In the genomic region with DNA sequence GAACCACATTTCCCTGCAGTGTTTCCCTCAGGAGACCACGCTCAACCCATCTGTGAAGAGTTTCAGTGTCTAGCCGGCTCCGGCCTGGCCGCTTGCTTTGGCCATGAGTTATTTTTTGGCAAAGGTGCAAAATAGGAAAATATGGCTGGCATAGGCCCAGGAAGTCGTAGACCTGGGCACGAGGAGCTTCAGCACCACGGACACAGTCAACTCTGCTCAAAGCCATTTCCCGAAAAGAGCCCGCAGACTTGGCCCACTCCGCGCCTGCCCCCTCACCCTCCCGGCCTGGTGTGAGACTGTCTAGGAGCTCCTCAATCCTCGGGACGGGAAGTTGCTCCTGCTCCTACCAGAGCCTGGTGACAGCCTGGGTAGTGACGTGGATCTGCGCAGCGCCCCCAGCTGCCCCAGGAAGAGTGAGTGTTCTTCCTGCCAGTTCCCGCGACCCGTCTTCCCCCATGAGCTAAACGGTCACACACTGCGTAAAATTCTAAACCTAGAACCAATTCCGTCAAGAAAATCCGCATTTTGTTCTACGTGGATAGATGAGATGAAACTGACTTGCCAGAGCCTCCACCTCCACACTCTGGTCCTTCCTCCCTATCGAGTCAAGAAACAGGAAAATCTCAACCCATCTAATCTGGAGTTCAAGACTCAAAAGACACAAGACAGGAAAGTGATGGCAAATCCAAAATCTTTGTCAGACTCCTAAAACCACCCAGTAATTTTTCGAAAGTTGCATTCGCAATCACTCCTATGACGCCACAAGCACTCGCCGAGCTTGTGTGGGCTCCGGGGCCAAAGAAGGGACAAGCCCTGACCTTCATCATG, we compare ENCODE assay signal across 7 mouse cellular contexts. TPM values are rescaled to one million over a fixed set of nuclear protein-coding genes. Genes with fewer than 3 reads are reported as not detected.
DNase-seq lines count a peak whose midpoint lies in the region; ATAC-seq and TF ChIP-seq lines count a peak whose summit lies in the region.

No protein-coding gene starts in this region.

- TF ChIP-seq CTCF in hindbrain, postnatal 0 days (IDR thresholded peaks at IDR 0.05; ENCODE audit: low read depth): peak; percentile 54

- 7% methylated on average over 32 of the region's 32 CpGs for WGBS in hindbrain, postnatal 0 days

- H3K9me3 ChIP-seq in hindbrain, postnatal 0 days (ENCODE audit: low read length): no peaks in the 10 kb centered on the region

- peak; percentile 53 for DNase-seq in adrenal gland, adult 8-10 months
- peak; percentile 85 to 90 for DNase-seq in cerebellum, postnatal 14 days
- peak; percentile 18 for DNase-seq in gastrocnemius, postnatal 10 days
- peak; percentile 78 for DNase-seq in hindbrain, postnatal 0 days (ENCODE audit: low spot score)
- DNase-seq in left cerebral cortex, adult 8-10 months (ENCODE audit: low spot score in 2 of 2): peak; percentile 28 to 34
- DNase-seq in lung, postnatal 4 days: peak; percentile 72 to 79
- peak; percentile 55 for DNase-seq in right cerebral cortex, postnatal 25 days

- H3K9ac ChIP-seq in hindbrain, postnatal 0 days (replicated peaks; ENCODE audit: low read length): peak overlapping the region; percentile 77

- peak; percentile 80 for ATAC-seq in hindbrain, postnatal 0 days

- peak overlapping the region; percentile 85 for H3K27ac ChIP-seq in hindbrain, postnatal 0 days

- H3K4me2 ChIP-seq in hindbrain, postnatal 0 days (ENCODE audit: low read depth, low read length): peak overlapping the region; percentile 85

- H3K27me3 ChIP-seq in hindbrain, postnatal 0 days (ENCODE audit: insufficient read depth, low read length): no peaks in the 10 kb centered on the region

- H3K36me3 ChIP-seq in hindbrain, postnatal 0 days (ENCODE audit: insufficient read depth, low read length): no peaks in the 10 kb centered on the region

- peak overlapping the region; percentile 73 for H3K4me3 ChIP-seq in hindbrain, postnatal 0 days (ENCODE audit: low read length)

- no peaks in the 10 kb centered on the region for H3K4me1 ChIP-seq in hindbrain, postnatal 0 days (ENCODE audit: insufficient read depth, low read length)

RNA-seq across cellular contexts. Expression of a gene that starts 0.9 kb away (rescaled TPM):
- 10 to 100 TPM in 2 of 4 experiments, 1 to 10 TPM in 2; 9.2 to 15.4 (median 10.6) TPM for total RNA-seq in adrenal gland, adult 8-10 months (2022)
- total RNA-seq in gastrocnemius, postnatal 10 days (2021): under 1 TPM; 0.68 to 0.70 TPM
- 23.9 and 28.1 TPM in 2 replicates for total RNA-seq in hindbrain, postnatal 0 days (2014; rRNA removed)
- 24.7 and 25.3 TPM in 2 replicates for polyA plus RNA-seq in hindbrain, postnatal 0 days (2015; fragmentation: Nextera tagmentation; extraction: Ambion mirVana)
- 10 to 100 TPM; 20.7 to 24.7 (median 22.1) TPM for total RNA-seq in left cerebral cortex, adult 8-10 months (2022)

RNA-seq across cellular contexts. Expression of a gene that starts 24.1 kb away (rescaled TPM):
- total RNA-seq in adrenal gland, adult 8-10 months (2022): 10 to 100 TPM; 46.4 to 53.8 (median 49.6) TPM
- 10 to 100 TPM; 35.9 to 39.7 TPM for total RNA-seq in gastrocnemius, postnatal 10 days (2021)
- total RNA-seq in hindbrain, postnatal 0 days (2014; rRNA removed): 8.7 and 10.6 TPM in 2 replicates
- 38.3 and 42.5 TPM in 2 replicates for polyA plus RNA-seq in hindbrain, postnatal 0 days (2015; fragmentation: Nextera tagmentation; extraction: Ambion mirVana)
- 10 to 100 TPM; 33.4 to 39.9 (median 36.4) TPM for total RNA-seq in left cerebral cortex, adult 8-10 months (2022)

RNA-seq across cellular contexts. Expression of a gene that starts 27.6 kb away (rescaled TPM):
- total RNA-seq in adrenal gland, adult 8-10 months (2022): 10 to 100 TPM; 34.0 to 46.9 (median 36.2) TPM
- total RNA-seq in gastrocnemius, postnatal 10 days (2021): 10 to 100 TPM; 33.5 to 43.0 TPM
- 26.1 and 34.1 TPM in 2 replicates for total RNA-seq in hindbrain, postnatal 0 days (2014; rRNA removed)
- polyA plus RNA-seq in hindbrain, postnatal 0 days (2015; fragmentation: Nextera tagmentation; extraction: Ambion mirVana): 33.9 and 38.2 TPM in 2 replicates
- total RNA-seq in left cerebral cortex, adult 8-10 months (2022): 10 to 100 TPM; 54.0 to 73.3 (median 67.2) TPM

Comparison
In these comparisons a context has a peak if more than half of its experiments do, and no peak if none do; other contexts are left out.
1. Peak in every context shown above with its lines: DNase-seq, ATAC-seq, H3K4me3 ChIP-seq and H3K27ac ChIP-seq.
2. DNase-seq: peak in every context shown above with its lines; median percentile 88 in cerebellum, postnatal 14 days; 78 in hindbrain, postnatal 0 days; 76 in lung, postnatal 4 days; 55 in right cerebral cortex, postnatal 25 days; 53 in adrenal gland, adult 8-10 months; 31 in left cerebral cortex, adult 8-10 months; 18 in gastrocnemius, postnatal 10 days.
3. RNA of a gene that starts 0.9 kb away (total RNA-seq): 23.9 to 28.1 TPM in hindbrain, postnatal 0 days, 20.7 to 24.7 TPM in left cerebral cortex, adult 8-10 months and 9.2 to 15.4 TPM in adrenal gland, adult 8-10 months; 0.68 to 0.70 TPM in gastrocnemius, postnatal 10 days; every median in the first group is over 4 times any median in the second.